Mouse (Mus musculus): ENCODE data around the gene Xpo5. TPM values are rescaled to one million over a fixed set of nuclear protein-coding genes. Genes with fewer than 3 reads are reported as not detected.

Xpo5 gene
- polyA plus RNA-seq, 1 experiment from 2014 or later, result 54.1 TPM

DNA sequence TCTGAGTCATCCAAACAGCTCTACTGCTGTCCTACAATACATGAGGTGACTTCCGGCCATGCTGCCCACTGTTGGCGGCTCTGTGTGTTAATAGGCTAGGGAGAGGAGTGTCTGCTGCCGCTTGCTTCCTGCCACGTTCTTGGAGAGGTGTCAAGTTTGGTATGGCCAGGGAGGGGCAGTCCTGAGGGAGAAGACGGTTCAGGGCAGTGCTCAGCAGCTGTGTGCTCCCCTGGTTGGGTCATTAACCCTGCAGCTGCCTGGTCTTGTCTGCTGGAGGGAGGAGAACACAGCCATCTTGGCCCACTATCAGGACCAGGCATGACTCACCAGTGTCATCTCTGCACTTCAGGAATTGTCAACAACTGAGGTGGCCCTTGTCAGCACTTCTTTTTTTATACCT is 34.3 kb upstream of the Xpo5 start:
- Histone ChIP-seq H3K36me3 (ENCODE audit: control insufficient read depth, insufficient read depth, low read length) (peaks cover 92% of the 10 kb centered on the region), H3K4me2 (ENCODE audit: low read length) (no peak overlapping the region), H3K9me3 (ENCODE audit: control insufficient read depth, low read length) (no peaks in the 10 kb centered on the region), H3K27ac (ENCODE audit: low read depth) (no peak overlapping the region), H3K9ac (ENCODE audit: low read length) (no peak overlapping the region), H3K4me1 (replicated peaks; ENCODE audit: control insufficient read depth, insufficient read depth, low read length) (no peaks in the 10 kb centered on the region), H3K27me3 (replicated peaks; ENCODE audit: control insufficient read depth, insufficient read depth, low read length) (no peaks in the 10 kb centered on the region), H3K4me3 (ENCODE audit: low read depth, low read length) (no peak overlapping the region)
- ATAC-seq (replicated peaks; ENCODE audit: low FRiP score, low TSS enrichment, low read depth) (no peak), DNase-seq (ENCODE audit: low spot score) (no peak)
- 49% methylated on average over 5 of the region's 5 CpGs for WGBS

DNA sequence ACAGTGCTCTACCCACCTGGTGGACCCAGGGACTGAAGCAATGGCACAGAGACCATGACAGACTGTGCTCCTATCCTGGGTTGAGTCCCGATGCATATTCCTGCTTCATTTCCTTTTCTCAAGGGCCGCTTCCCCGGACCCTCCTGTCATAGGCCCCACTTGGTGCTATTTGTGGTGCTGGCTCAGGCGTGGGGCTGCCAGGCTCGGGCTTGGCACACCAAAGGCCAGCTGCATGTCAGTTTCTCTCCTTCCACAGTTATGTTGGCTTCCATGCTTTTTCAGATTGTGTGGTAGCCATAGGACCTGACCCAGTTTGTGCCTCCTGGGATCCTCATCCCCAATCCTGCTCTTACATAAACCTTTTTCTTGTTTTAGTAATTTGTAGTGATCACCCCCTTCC is 33.8 kb upstream of the Xpo5 start:
- Histone ChIP-seq H3K4me3 (ENCODE audit: low read depth, low read length) (no peak overlapping the region), H3K9ac (ENCODE audit: low read length) (no peak overlapping the region), H3K27ac (ENCODE audit: low read depth) (no peak overlapping the region), H3K4me2 (ENCODE audit: low read length) (no peak overlapping the region), H3K9me3 (ENCODE audit: control insufficient read depth, low read length) (no peaks in the 10 kb centered on the region), H3K36me3 (ENCODE audit: control insufficient read depth, insufficient read depth, low read length) (peaks cover 93% of the 10 kb centered on the region), H3K4me1 (replicated peaks; ENCODE audit: control insufficient read depth, insufficient read depth, low read length) (no peaks in the 10 kb centered on the region), H3K27me3 (replicated peaks; ENCODE audit: control insufficient read depth, insufficient read depth, low read length) (no peaks in the 10 kb centered on the region)
- no peak for DNase-seq (ENCODE audit: low spot score)
- ATAC-seq (replicated peaks; ENCODE audit: low FRiP score, low TSS enrichment, low read depth), result no peak
- WGBS, result 95% methylated on average over 5 of the region's 5 CpGs

DNA sequence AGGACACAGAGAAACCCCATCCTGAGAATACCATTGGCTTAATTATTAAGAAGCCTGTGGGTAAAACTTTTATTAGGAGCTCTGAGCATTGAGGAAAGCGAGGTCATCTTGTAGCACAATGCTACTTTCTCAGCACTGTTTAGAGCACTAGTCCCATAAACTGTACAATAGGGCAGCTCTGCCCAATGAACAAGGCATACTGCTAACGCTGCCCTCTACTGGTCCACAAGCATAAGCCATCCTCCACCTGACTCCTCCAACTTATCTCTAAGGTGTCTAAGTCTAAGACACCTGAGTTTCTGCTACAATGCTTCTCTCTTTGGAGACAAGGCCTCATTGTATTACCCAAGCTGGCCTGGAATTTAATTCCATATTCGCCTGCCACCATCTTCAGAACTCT is 32.0 kb upstream of the Xpo5 start:
- WGBS, result 83% methylated on average over 3 of the region's 3 CpGs
- no peak for ATAC-seq (replicated peaks; ENCODE audit: low FRiP score, low TSS enrichment, low read depth)
- H3K4me2 ChIP-seq (ENCODE audit: low read length), result no peak overlapping the region
- no peaks in the 10 kb centered on the region for H3K27me3 ChIP-seq (replicated peaks; ENCODE audit: control insufficient read depth, insufficient read depth, low read length)
- no peaks in the 10 kb centered on the region for H3K4me1 ChIP-seq (replicated peaks; ENCODE audit: control insufficient read depth, insufficient read depth, low read length)
- H3K9me3 ChIP-seq (ENCODE audit: control insufficient read depth, low read length), result no peaks in the 10 kb centered on the region
- DNase-seq (ENCODE audit: low spot score), result no peak
- H3K4me3 ChIP-seq (ENCODE audit: low read depth, low read length), result no peak overlapping the region
- H3K9ac ChIP-seq (ENCODE audit: low read length), result no peak overlapping the region
- H3K36me3 ChIP-seq (ENCODE audit: control insufficient read depth, insufficient read depth, low read length), result peaks cover 87% of the 10 kb centered on the region
- no peak overlapping the region for H3K27ac ChIP-seq (ENCODE audit: low read depth)

DNA sequence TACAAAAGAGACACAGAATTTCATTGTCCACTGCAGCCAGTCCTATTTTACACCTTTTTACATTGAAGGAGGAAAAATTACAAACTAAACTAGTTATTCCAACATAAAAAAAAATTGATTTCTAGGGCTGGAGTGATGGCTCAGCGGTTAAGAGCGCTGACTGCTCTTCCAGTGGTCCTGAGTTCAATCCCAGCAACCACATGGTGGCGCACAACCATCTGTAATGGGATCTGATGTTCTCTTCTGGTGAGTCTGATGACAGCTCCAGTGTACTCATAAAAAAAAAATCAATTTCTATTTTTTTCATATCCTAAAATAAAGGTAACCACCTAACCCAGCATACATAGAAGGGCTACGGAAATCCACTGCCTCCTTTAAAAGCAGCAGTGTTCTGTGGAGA is 20.3 kb upstream of the Xpo5 start:
- Histone ChIP-seq H3K36me3 (ENCODE audit: control insufficient read depth, insufficient read depth, low read length) (peaks cover 87% of the 10 kb centered on the region), H3K4me2 (ENCODE audit: low read length) (no peak overlapping the region), H3K27me3 (replicated peaks; ENCODE audit: control insufficient read depth, insufficient read depth, low read length) (no peaks in the 10 kb centered on the region), H3K9ac (ENCODE audit: low read length) (no peak overlapping the region), H3K4me3 (ENCODE audit: low read depth, low read length) (no peak overlapping the region), H3K4me1 (replicated peaks; ENCODE audit: control insufficient read depth, insufficient read depth, low read length) (no peaks in the 10 kb centered on the region), H3K27ac (ENCODE audit: low read depth) (no peak overlapping the region), H3K9me3 (ENCODE audit: control insufficient read depth, low read length) (no peaks in the 10 kb centered on the region)
- 88% methylated on average over 4 of the region's 4 CpGs for WGBS
- DNase-seq (ENCODE audit: low spot score) (no peak), ATAC-seq (replicated peaks; ENCODE audit: low FRiP score, low TSS enrichment, low read depth) (no peak)

DNA sequence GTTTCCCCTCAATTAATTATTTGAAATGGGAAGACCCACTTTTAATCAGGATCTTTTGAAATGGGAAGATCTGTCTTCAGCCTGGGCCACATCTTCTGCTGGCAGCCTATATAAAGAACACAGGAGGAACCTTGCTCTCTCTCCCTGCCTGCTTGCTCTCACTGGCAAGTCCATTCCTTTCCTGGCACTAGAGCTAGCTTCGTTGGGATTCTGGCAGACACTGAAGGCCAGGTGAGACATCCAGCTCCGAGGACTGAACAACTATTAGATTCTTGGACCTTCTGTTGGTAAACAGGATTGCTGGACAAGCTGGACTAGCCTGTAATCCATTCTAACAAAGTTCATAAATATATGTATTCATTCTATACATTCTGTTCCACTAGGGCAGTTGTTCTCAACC is 13.8 kb upstream of the Xpo5 start:
- 91% methylated on average over 2 of the region's 2 CpGs for WGBS
- Histone ChIP-seq H3K4me3 (ENCODE audit: low read depth, low read length) (no peak overlapping the region), H3K27me3 (replicated peaks; ENCODE audit: control insufficient read depth, insufficient read depth, low read length) (no peaks in the 10 kb centered on the region), H3K9ac (ENCODE audit: low read length) (no peak overlapping the region), H3K4me1 (replicated peaks; ENCODE audit: control insufficient read depth, insufficient read depth, low read length) (no peaks in the 10 kb centered on the region), H3K27ac (ENCODE audit: low read depth) (no peak overlapping the region), H3K4me2 (ENCODE audit: low read length) (no peak overlapping the region), H3K9me3 (ENCODE audit: control insufficient read depth, low read length) (no peaks in the 10 kb centered on the region), H3K36me3 (ENCODE audit: control insufficient read depth, insufficient read depth, low read length) (peaks cover 80% of the 10 kb centered on the region)
- ATAC-seq (replicated peaks; ENCODE audit: low FRiP score, low TSS enrichment, low read depth) (no peak), DNase-seq (ENCODE audit: low spot score) (no peak)

DNA sequence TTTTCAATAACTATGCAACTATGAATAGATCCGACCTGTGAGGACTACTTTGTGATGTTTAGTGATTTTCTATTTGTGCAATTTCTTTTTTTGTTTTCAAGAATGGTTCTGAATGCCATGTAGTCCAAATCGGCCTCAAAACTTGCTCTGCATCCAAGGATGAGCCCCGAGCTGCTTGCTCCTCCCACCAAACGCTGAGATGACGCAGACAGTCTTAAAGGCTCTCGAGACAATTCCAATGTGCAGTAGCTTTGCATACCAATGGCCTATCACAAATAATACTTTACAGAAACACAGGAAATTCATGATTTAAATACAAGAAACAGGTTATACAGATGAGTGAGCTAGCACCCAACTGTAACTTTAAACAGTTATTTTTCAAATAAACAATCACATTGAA is 1.4 kb upstream of the Xpo5 start:
- Histone ChIP-seq H3K4me2 (ENCODE audit: low read length) (peak overlapping the region; percentile 87), H3K27me3 (replicated peaks; ENCODE audit: control insufficient read depth, insufficient read depth, low read length) (no peaks in the 10 kb centered on the region), H3K9me3 (ENCODE audit: control insufficient read depth, low read length) (no peaks in the 10 kb centered on the region), H3K36me3 (ENCODE audit: control insufficient read depth, insufficient read depth, low read length) (peaks cover 42% of the 10 kb centered on the region), H3K9ac (ENCODE audit: low read length) (peak overlapping the region; percentile 73), H3K4me3 (ENCODE audit: low read depth, low read length) (peak overlapping the region; percentile 98), H3K4me1 (replicated peaks; ENCODE audit: control insufficient read depth, insufficient read depth, low read length) (peaks cover 22% of the 10 kb centered on the region), H3K27ac (ENCODE audit: low read depth) (no peak overlapping the region)
- DNase-seq (ENCODE audit: low spot score), result no peak
- 50% methylated on average over 6 of the region's 6 CpGs for WGBS
- no peak for ATAC-seq (replicated peaks; ENCODE audit: low FRiP score, low TSS enrichment, low read depth)

DNA sequence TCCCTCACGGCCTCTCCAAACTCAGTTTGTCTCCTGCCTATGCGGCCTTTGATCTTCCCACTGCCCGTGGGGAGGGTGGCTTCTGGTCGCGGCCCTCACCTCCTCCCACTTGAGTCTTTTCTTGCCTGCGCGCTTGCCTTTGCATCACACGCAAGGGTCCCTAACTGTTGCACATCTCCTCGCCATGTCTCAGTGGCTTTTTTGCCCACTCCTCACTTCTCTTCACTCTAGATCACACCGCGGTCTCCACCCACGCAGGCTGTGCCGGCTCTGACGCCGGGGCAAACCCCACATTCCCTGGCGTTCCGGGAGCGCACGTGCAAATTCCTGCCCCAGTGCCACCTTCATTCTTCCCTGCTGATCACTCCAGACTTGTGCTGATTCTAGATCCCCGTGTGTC is 496 bp downstream of the Xpo5 start:
- Histone ChIP-seq H3K4me3 (ENCODE audit: low read depth, low read length) (peak overlapping the region; percentile 98), H3K4me2 (ENCODE audit: low read length) (peak overlapping the region; percentile 97), H3K27me3 (replicated peaks; ENCODE audit: control insufficient read depth, insufficient read depth, low read length) (no peaks in the 10 kb centered on the region), H3K9ac (ENCODE audit: low read length) (peak overlapping the region; percentile 58), H3K36me3 (ENCODE audit: control insufficient read depth, insufficient read depth, low read length) (peaks cover 42% of the 10 kb centered on the region), H3K4me1 (replicated peaks; ENCODE audit: control insufficient read depth, insufficient read depth, low read length) (peaks cover 22% of the 10 kb centered on the region), H3K9me3 (ENCODE audit: control insufficient read depth, low read length) (no peaks in the 10 kb centered on the region), H3K27ac (ENCODE audit: low read depth) (peak overlapping the region; percentile 39)
- peak; percentile 47 for ATAC-seq (replicated peaks; ENCODE audit: low FRiP score, low TSS enrichment, low read depth)
- under 1% methylated on average over 20 of the region's 20 CpGs for WGBS
- no peak for DNase-seq (ENCODE audit: low spot score)

DNA sequence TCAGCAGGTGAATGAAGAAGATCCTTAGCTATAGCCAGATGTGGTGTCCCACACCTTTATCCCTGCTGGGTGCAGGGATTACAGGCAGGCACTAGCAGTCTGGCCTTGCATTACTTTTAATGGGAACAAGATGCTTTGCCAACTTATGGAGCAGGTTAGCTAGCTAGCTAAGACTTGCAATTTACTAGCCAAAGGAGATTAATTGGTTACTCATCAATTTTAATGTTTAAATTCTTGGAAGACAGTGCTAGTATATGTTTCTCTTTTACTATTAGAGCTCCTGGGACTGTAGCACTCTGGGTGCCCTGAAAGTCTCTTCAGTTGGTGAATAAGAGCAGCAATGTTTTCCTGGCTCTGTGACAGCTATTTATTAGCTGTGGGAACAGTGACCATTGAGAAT is 4.1 kb downstream of the Xpo5 start:
- H3K27ac ChIP-seq (ENCODE audit: low read depth), result no peak overlapping the region
- no peaks in the 10 kb centered on the region for H3K9me3 ChIP-seq (ENCODE audit: control insufficient read depth, low read length)
- no peak overlapping the region for H3K4me3 ChIP-seq (ENCODE audit: low read depth, low read length)
- H3K27me3 ChIP-seq (replicated peaks; ENCODE audit: control insufficient read depth, insufficient read depth, low read length), result no peaks in the 10 kb centered on the region
- H3K4me1 ChIP-seq (replicated peaks; ENCODE audit: control insufficient read depth, insufficient read depth, low read length), result peaks cover 13% of the 10 kb centered on the region
- peaks cover 65% of the 10 kb centered on the region for H3K36me3 ChIP-seq (ENCODE audit: control insufficient read depth, insufficient read depth, low read length)
- no peak for ATAC-seq (replicated peaks; ENCODE audit: low FRiP score, low TSS enrichment, low read depth)
- H3K4me2 ChIP-seq (ENCODE audit: low read length), result no peak overlapping the region
- no peak for DNase-seq (ENCODE audit: low spot score)
- H3K9ac ChIP-seq (ENCODE audit: low read length), result no peak overlapping the region

DNA sequence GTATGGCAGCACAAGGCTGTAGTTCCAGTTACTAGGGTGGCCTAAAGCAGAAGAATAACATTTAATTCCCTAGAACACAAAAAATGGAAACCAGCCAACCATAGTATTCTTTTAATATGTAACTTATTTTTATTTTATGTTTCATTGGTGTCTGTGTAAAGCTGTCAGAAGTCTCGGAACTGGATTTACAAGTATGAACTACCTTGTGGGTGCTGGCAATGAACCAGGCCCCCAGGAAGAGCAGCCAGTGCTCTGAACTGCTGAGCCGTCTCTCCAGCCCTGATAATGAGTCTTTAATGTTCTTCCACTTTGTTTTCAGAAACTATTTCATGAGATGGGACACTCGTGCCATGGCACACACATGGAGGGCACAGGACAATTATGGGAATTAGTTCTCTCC is 8.0 kb downstream of the Xpo5 start:
- no peak overlapping the region for H3K4me2 ChIP-seq (ENCODE audit: low read length)
- H3K27ac ChIP-seq (ENCODE audit: low read depth), result no peak overlapping the region
- no peak for DNase-seq (ENCODE audit: low spot score)
- H3K36me3 ChIP-seq (ENCODE audit: control insufficient read depth, insufficient read depth, low read length), result peaks cover 92% of the 10 kb centered on the region
- no peaks in the 10 kb centered on the region for H3K4me1 ChIP-seq (replicated peaks; ENCODE audit: control insufficient read depth, insufficient read depth, low read length)
- WGBS, result 91% methylated on average over 3 of the region's 3 CpGs
- no peaks in the 10 kb centered on the region for H3K9me3 ChIP-seq (ENCODE audit: control insufficient read depth, low read length)
- H3K9ac ChIP-seq (ENCODE audit: low read length), result no peak overlapping the region
- H3K4me3 ChIP-seq (ENCODE audit: low read depth, low read length), result no peak overlapping the region
- no peaks in the 10 kb centered on the region for H3K27me3 ChIP-seq (replicated peaks; ENCODE audit: control insufficient read depth, insufficient read depth, low read length)
- ATAC-seq (replicated peaks; ENCODE audit: low FRiP score, low TSS enrichment, low read depth), result no peak

Data from intestine, embryonic 14.5 days (tissue).